Mouse (Mus musculus) erythroblast, embryonic 14.5 days (primary cell): Measurements from ENCODE around the gene Ifitm10.

Source experiments
- GATA1 ChIP-seq: IDR thresholded peaks from 2 replicates; pipeline ENCODE4 v1.6.1; 2012; ENCODE audit warnings: low read length, inconsistent platforms, mixed read lengths
- TAL1 ChIP-seq: IDR thresholded peaks from 3 replicates; pipeline ENCODE4 v1.6.1; 2012; ENCODE audit warnings: low read length, inconsistent platforms, mixed read lengths

DNA sequence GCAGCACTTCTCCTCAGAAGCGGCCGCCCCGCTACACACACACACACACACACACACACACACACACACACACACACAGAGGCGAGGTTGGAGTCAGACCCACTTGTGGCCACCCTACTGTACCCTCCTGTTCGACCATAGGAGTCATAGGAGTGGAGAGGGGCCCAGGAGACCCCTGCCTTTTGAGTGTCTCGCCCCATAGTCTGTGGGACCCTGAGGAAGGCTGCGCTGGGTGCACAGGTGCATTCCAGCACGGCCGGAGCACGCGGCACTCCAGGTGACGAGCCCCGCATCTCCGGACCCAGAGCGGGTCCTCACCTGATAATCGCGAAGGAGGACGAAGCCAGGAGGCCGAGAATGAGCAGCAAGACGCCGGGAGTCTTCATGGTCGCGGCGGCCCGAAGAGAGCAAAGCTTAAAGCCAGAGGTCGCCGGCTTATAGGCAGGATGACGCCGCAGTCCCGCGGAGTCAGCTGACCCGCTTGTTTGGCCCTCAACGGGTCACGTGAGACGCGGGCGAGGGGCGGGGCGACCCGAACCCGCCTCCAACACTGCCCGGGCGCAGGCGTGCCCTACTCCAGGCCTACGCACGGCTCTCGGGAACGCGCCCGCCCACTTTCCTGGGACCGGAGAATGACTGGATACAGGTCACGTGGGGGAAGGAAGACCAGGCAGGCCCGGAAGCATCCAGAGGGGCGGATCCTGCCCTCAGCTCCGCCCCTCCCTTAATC lies 14.0 kb upstream of the Ifitm10 start, which contains the start of gene Ctsd:
- TF ChIP-seq GATA1 (no peak), TAL1 (no peak)
